Mouse (Mus musculus) hindbrain, embryonic 15.5 days (tissue): ENCODE data around the gene Gm21887. TPM values are rescaled to one million over a fixed set of nuclear protein-coding genes. Genes with fewer than 3 reads are reported as not detected.
"Not testable (repeated sequence)": the region's sequence is repeated elsewhere in the genome, so short reads cannot be mapped to it uniquely, and the experiment has no call there.

Experiments
- ATAC-seq: fragments of 200-750 bp; cut with Nextera tagmentation; 2 replicates; pipeline ENCODE4 v1.8.0; 2017; ENCODE audit warnings: low read depth, moderate number of reproducible peaks, moderate TSS enrichment; ENCODE audit not compliant: low FRiP score
- H3K27ac ChIP-seq: fragments of 300-500 bp; sonication (generic); replicated peaks from 2 replicates; pipeline ENCODE4 v1.5.1; 2015; ENCODE audit warnings: mild to moderate bottlenecking, inconsistent platforms
- H3K27me3 ChIP-seq: fragments of 300-500 bp; sonication (generic); 2 replicates; pipeline ENCODE4 v1.6.1; 2015; ENCODE audit warnings: control low read depth, inconsistent platforms
- H3K36me3 ChIP-seq: fragments of 300-500 bp; sonication (generic); 2 replicates; pipeline ENCODE4 v1.6.1; 2015; ENCODE audit warnings: control low read depth, inconsistent platforms
- H3K4me1 ChIP-seq: fragments of 300-500 bp; sonication (generic); replicated peaks from 2 replicates; pipeline ENCODE4 v1.6.1; 2015; ENCODE audit warnings: control low read depth, inconsistent platforms
- H3K4me2 ChIP-seq: fragments of 300-500 bp; sonication (generic); 2 replicates; pipeline ENCODE4 v1.6.1; 2015; ENCODE audit warnings: moderate library complexity, mild to moderate bottlenecking, inconsistent platforms
- H3K4me3 ChIP-seq: fragments of 300-500 bp; sonication (generic); 2 replicates; pipeline ENCODE4 v1.5.1; 2015; ENCODE audit warnings: mild to moderate bottlenecking, inconsistent platforms
- H3K9ac ChIP-seq: fragments of 300-500 bp; sonication (generic); 2 replicates; pipeline ENCODE4 v1.6.1; 2015; ENCODE audit warnings: inconsistent platforms
- H3K9me3 ChIP-seq: fragments of 300-500 bp; sonication (generic); 2 replicates; pipeline ENCODE4 v1.6.1; 2016; ENCODE audit warnings: control low read depth, inconsistent platforms
- WGBS: fragments of 180-500 bp; shearing (Covaris S2); methylation state at CpG from one replicate; pipeline ENCODE4 v1.1.7; 2015; 5-methylcytosine and 5-hydroxymethylcytosine counted together
- polyA plus RNA-seq: library from polyadenylated mRNA; unstranded; fragments of >200 nt; fragmentation: Nextera tagmentation; extraction: Ambion mirVana; gene quantifications from 2 replicates; pipeline ENCODE4 v1.2.1, GENCODE M21; 2015

The Gm21887 gene
- polyA plus RNA-seq, 1 experiment from 2014 or later: 248 TPM

DNA sequence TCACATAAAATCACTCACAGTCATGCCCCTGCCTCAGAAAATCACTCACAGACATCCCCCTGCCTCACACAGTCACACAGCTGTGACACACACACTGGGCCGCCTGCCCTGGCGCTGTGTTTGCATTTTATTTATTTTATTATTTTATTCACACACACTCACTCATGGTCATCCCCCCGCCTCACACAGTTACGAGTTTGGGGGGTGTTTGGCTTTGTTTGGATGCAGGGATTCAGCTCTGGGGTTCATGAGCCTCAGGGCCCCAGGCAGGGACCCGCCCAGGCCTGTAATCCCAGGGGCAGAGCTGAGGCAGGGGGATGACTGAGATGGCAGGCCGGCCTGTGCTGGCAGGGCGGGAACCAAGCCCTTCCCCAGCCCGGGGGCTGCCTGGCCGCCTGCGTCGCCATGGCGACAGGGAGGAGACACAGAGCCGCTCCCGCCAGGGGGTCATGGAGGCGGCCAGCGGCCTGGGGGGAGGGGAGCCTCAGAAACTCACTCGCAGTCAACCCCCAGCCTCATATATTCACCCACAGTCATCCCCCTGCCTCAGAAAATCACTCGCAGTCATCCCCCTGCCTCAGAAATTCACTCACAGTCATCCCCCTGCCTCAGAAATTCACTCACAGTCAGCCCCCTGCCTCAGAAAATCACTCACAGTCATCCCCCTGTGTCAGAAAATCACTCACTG is 6.8 kb upstream of the Gm21887 start:
- not testable (repeated sequence) for H3K4me2 ChIP-seq, H3K36me3 ChIP-seq, H3K4me1 ChIP-seq, H3K27ac ChIP-seq, H3K4me3 ChIP-seq, H3K9me3 ChIP-seq, H3K9ac ChIP-seq, H3K27me3 ChIP-seq
- WGBS: 42% methylated on average over 11 of the region's 18 CpGs
- ATAC-seq: peak; percentile 71; the same call in 1 of the 2 replicates

DNA sequence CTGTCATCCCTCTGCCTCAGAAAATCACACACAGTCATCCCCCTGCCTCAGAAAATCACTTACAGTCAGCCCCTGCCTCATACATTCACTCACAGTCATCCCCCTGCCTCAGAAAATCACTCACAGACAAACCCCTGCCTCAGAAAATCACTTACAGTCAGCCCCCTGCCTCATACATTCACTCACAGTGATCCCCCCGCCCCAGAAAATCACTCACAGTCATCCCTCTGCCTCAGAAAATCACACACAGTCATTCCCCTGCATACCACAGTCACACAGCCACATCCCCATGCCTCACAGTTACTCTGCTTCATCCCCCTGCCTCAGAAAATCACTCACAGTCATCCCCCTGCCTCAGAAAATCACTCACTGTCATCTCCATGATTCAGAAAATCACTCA is 5.9 kb upstream of the Gm21887 start:
- H3K4me3 ChIP-seq, H3K4me2 ChIP-seq, H3K4me1 ChIP-seq, H3K9ac ChIP-seq, ATAC-seq, H3K36me3 ChIP-seq, H3K9me3 ChIP-seq, H3K27me3 ChIP-seq, H3K27ac ChIP-seq: not testable (repeated sequence)
- WGBS: 24% methylated on average over 1 of the region's 1 CpGs

DNA sequence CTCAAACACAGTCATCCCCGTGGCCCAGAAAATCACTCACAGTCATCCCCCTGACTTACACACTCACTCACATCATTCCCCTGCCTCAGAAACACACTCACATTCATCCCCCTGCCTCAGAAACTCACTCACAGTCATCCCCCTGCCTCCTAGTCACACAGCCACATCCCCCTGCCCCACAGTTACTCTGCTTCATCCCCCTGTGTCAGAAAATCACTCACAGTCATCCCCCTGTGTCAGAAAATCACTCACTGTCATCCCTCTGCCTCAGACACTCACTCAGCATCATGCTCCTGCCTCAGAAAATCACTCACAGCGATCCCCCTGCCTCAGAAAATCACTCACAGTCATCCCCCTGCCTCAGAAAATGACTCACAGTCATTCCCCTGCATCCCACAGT is 5.2 kb upstream of the Gm21887 start:
- H3K27me3 ChIP-seq, H3K27ac ChIP-seq, H3K9ac ChIP-seq, ATAC-seq, H3K4me3 ChIP-seq, H3K36me3 ChIP-seq, H3K4me1 ChIP-seq, H3K4me2 ChIP-seq, H3K9me3 ChIP-seq: not testable (repeated sequence)
- whole genome bisulfite sequencing: 48% methylated on average over 2 of the region's 2 CpGs

DNA sequence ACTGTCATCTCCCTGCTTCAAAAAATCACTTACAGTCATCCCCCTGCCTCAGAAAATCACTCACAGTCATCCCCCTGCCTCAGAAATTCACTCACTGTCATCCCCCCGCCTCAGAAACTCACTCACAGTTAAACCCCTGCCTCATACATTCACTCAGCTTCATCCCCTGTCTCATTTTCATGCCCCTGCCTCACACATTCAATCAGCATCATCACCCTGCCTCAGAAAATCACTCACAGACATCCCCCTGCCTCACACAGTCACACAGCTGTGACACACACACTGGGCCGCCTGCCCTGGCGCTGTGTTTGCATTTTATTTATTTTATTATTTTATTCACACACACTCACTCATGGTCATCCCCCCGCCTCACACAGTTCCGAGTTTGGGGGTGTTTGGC is 4.7 kb upstream of the Gm21887 start:
- not testable (repeated sequence) for ATAC-seq, H3K27me3 ChIP-seq, H3K36me3 ChIP-seq, H3K4me1 ChIP-seq, H3K9ac ChIP-seq, H3K4me2 ChIP-seq, H3K4me3 ChIP-seq, H3K9me3 ChIP-seq, H3K27ac ChIP-seq
- 32% methylated on average over 5 of the region's 5 CpGs for WGBS

DNA sequence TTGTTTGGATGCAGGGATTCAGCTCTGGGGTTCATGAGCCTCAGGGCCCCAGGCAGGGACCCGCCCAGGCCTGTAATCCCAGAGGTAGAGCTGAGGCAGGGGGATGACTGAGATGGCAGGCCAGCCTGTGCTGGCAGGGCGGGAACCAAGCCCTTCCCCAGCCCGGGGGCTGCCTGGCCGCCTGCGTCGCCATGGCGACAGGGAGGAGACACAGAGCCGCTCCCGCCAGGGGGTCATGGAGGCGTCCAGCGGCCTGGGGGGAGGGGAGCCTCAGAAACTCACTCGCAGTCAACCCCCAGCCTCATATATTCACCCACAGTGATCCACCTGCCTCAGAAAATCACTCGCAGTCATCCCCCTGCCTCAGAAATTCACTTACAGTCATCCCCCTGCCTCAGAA is 4.3 kb upstream of the Gm21887 start:
- not testable (repeated sequence) for H3K27me3 ChIP-seq, H3K9ac ChIP-seq, H3K4me3 ChIP-seq, H3K4me1 ChIP-seq, ATAC-seq, H3K36me3 ChIP-seq, H3K4me2 ChIP-seq, H3K27ac ChIP-seq
- 20% methylated on average over 13 of the region's 13 CpGs for WGBS
- peaks cover 10% of the 10 kb centered on the region for H3K9me3 ChIP-seq

GRCm38 (mm10) chrX:170005695-170006297 is 3.7 kb upstream of the Gm21887 start:
- 48% methylated on average over 1 of the region's 1 CpGs for WGBS
- not testable (repeated sequence) for H3K27ac ChIP-seq, H3K27me3 ChIP-seq, H3K36me3 ChIP-seq, H3K9ac ChIP-seq, ATAC-seq, H3K4me2 ChIP-seq, H3K4me3 ChIP-seq, H3K4me1 ChIP-seq
- H3K9me3 ChIP-seq: peaks cover 13% of the 10 kb centered on the region

GRCm38 (mm10) chrX:170006694-170007247 is 2.7 kb upstream of the Gm21887 start:
- not testable (repeated sequence) for H3K36me3 ChIP-seq, H3K4me2 ChIP-seq, H3K9ac ChIP-seq, H3K27ac ChIP-seq, H3K4me1 ChIP-seq, ATAC-seq, H3K27me3 ChIP-seq, H3K4me3 ChIP-seq
- H3K9me3 ChIP-seq: peaks cover 17% of the 10 kb centered on the region
- 39% methylated on average over 3 of the region's 3 CpGs for WGBS

GRCm38 (mm10) chrX:170007375-170008178 is 1.9 kb upstream of the Gm21887 start:
- H3K27ac ChIP-seq, H3K4me2 ChIP-seq, H3K27me3 ChIP-seq, H3K4me3 ChIP-seq, H3K36me3 ChIP-seq, ATAC-seq, H3K9ac ChIP-seq, H3K4me1 ChIP-seq: not testable (repeated sequence)
- 51% methylated on average over 2 of the region's 2 CpGs for WGBS
- H3K9me3 ChIP-seq: peaks cover 17% of the 10 kb centered on the region

DNA sequence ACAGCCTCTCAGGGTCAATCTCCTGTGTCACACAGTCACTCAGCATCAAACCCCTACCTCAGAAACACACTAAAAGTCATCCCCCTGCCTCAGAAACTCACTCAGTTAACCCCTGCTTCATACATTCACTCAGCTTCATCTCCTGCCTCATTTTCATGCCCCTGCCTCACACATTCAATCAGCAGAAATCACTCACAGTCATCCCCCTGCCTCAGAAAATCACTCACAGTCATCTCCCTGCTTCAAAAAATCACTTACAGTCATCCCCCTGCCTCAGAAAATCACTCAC is 1.3 kb upstream of the Gm21887 start:
- not testable (repeated sequence) for H3K4me1 ChIP-seq, H3K4me2 ChIP-seq, H3K9ac ChIP-seq, H3K36me3 ChIP-seq, H3K27ac ChIP-seq, H3K27me3 ChIP-seq, ATAC-seq, H3K4me3 ChIP-seq
- H3K9me3 ChIP-seq: peaks cover 17% of the 10 kb centered on the region

GRCm38 (mm10) chrX:170008584-170008983 is 875 bp upstream of the Gm21887 start:
- ATAC-seq, H3K27ac ChIP-seq, H3K4me3 ChIP-seq, H3K27me3 ChIP-seq, H3K36me3 ChIP-seq, H3K4me2 ChIP-seq, H3K4me1 ChIP-seq, H3K9ac ChIP-seq: not testable (repeated sequence)
- 36% methylated on average over 3 of the region's 3 CpGs for WGBS
- peaks cover 17% of the 10 kb centered on the region for H3K9me3 ChIP-seq

DNA sequence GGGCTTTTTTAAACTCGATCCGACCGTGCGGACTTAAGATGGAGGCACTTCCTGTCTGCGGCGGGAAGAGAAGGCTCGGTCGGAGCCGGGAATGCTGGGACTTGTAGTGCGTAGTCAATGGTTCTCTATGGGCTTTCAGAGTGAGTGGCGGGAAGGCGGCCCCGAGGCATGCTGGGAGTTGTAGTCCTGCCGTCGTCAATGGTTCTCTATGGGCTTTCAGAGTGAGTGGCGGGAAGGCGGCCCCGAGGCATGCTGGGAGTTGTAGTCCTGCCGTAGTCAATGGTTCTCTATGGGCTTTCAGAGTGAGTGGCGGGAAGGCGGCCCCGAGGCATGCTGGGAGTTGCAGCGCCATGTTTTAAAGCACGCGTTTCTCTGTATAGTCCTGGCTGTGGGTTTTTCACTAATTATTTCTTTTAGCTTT is 352 bp downstream of the Gm21887 start:
- WGBS: 60% methylated on average over 25 of the region's 25 CpGs

More for the DNA sequence above, 352 bp downstream of the Gm21887 start:
- not testable (repeated sequence) for H3K4me1 ChIP-seq, H3K36me3 ChIP-seq, H3K4me2 ChIP-seq, H3K27me3 ChIP-seq
- ATAC-seq: peak; percentile 97
- peaks cover 17% of the 10 kb centered on the region for H3K9me3 ChIP-seq
- peak overlapping the region; percentile 48 for H3K4me3 ChIP-seq
- H3K27ac ChIP-seq: peak overlapping the region; percentile 66
- H3K9ac ChIP-seq: peak overlapping the region; percentile 42
